Mouse (Mus musculus) hindbrain, embryonic 16.5 days (tissue): Measurements from ENCODE around the gene Sh3bp5l. TPM values are rescaled to one million over a fixed set of nuclear protein-coding genes. Genes with fewer than 3 reads are reported as not detected.
"Not testable (repeated sequence)": the region's sequence is repeated elsewhere in the genome, so short reads cannot be mapped to it uniquely, and the experiment has no call there.

Experiments used
- ATAC-seq: fragments of 200-750 bp; cut with Nextera tagmentation; 2 replicates; pipeline ENCODE4 v1.8.0; 2017; ENCODE audit warnings: moderate TSS enrichment, moderate library complexity
- H3K27ac ChIP-seq: fragments of 300-500 bp; sonication (generic); 2 replicates; pipeline ENCODE4 v1.5.1; 2014; ENCODE audit warnings: low read depth, mild to moderate bottlenecking, control low read depth, low read length, moderate library complexity
- H3K27me3 ChIP-seq: fragments of 300-500 bp; sonication (generic); replicated peaks from 2 replicates; pipeline ENCODE4 v1.6.1; 2014; ENCODE audit warnings: low read length; ENCODE audit not compliant: control insufficient read depth, insufficient read depth
- H3K36me3 ChIP-seq: fragments of 300-500 bp; sonication (generic); 2 replicates; pipeline ENCODE4 v1.6.1; 2014; ENCODE audit warnings: mild to moderate bottlenecking, low read length, moderate library complexity, mixed read lengths; ENCODE audit not compliant: control insufficient read depth, insufficient read depth
- H3K4me1 ChIP-seq: fragments of 300-500 bp; sonication (generic); 2 replicates; pipeline ENCODE4 v1.6.1; 2014; ENCODE audit warnings: low read depth, low read length; ENCODE audit not compliant: control insufficient read depth, insufficient read depth
- H3K4me2 ChIP-seq: fragments of 300-500 bp; sonication (generic); 2 replicates; pipeline ENCODE4 v1.6.1; 2014; ENCODE audit warnings: mild to moderate bottlenecking, low read length, control low read depth, moderate library complexity
- H3K4me3 ChIP-seq: fragments of 300-500 bp; sonication (generic); 2 replicates; pipeline ENCODE4 v1.5.1; 2014; ENCODE audit warnings: mild to moderate bottlenecking, low read length, control low read depth, moderate library complexity
- H3K9ac ChIP-seq: fragments of 300-500 bp; sonication (generic); 2 replicates; pipeline ENCODE4 v1.6.1; 2014; ENCODE audit warnings: low read depth, mild to moderate bottlenecking, control low read depth, low read length, moderate library complexity
- H3K9me3 ChIP-seq: fragments of 300-500 bp; sonication (generic); 2 replicates; pipeline ENCODE4 v1.6.1; 2014; ENCODE audit warnings: mild to moderate bottlenecking, low read length, moderate library complexity; ENCODE audit not compliant: control insufficient read depth
- WGBS: fragments of 180-500 bp; shearing (Covaris S2); extraction: QIAGEN DNeasy Blood & Tissue Kit; methylation state at CpG from one replicate; pipeline ENCODE4 v1.1.7; 2014; 5-methylcytosine and 5-hydroxymethylcytosine counted together
- polyA plus RNA-seq: library from polyadenylated mRNA; unstranded; fragments of >200 nt; fragmentation: Nextera tagmentation; extraction: Ambion mirVana; gene quantifications from 2 replicates; pipeline ENCODE4 v1.2.1, GENCODE M21; 2015

Gene Sh3bp5l
- polyA plus RNA-seq, 1 experiment from 2014 or later: 48.0 TPM

GRCm38 (mm10) chr11:58354927-58355326 lies 24.4 kb downstream of the Sh3bp5l start:
- WGBS: 76% methylated on average over 3 of the region's 3 CpGs
- H3K4me2 ChIP-seq: no peak overlapping the region

GRCm38 (mm10) chr11:58357042-58357441 lies 26.5 kb downstream of the Sh3bp5l start:
- H3K9ac ChIP-seq: no peak overlapping the region
- WGBS: 87% methylated on average over 3 of the region's 3 CpGs
- no peak for ATAC-seq

More at GRCm38 (mm10) chr11:58354927-58355326, 24.4 kb downstream of the Sh3bp5l start:
- no peak overlapping the region for H3K27ac ChIP-seq
- no peaks in the 10 kb centered on the region for H3K9me3 ChIP-seq
- no peak for ATAC-seq
- H3K4me1 ChIP-seq: no peaks in the 10 kb centered on the region
- H3K27me3 ChIP-seq: no peaks in the 10 kb centered on the region
- H3K36me3 ChIP-seq: no peaks in the 10 kb centered on the region
- no peak overlapping the region for H3K4me3 ChIP-seq
- H3K9ac ChIP-seq: no peak overlapping the region

GRCm38 (mm10) chr11:58357844-58358534 lies 27.5 kb downstream of the Sh3bp5l start:
- Histone ChIP-seq H3K4me2 (no peak overlapping the region), H3K36me3 (no peaks in the 10 kb centered on the region), H3K27me3 (no peaks in the 10 kb centered on the region), H3K4me3 (no peak overlapping the region), H3K4me1 (no peaks in the 10 kb centered on the region), H3K27ac (no peak overlapping the region), H3K9ac (no peak overlapping the region), H3K9me3 (no peaks in the 10 kb centered on the region)
- WGBS: 77% methylated on average over 6 of the region's 6 CpGs
- ATAC-seq: no peak

More at GRCm38 (mm10) chr11:58357042-58357441, 26.5 kb downstream of the Sh3bp5l start:
- Histone ChIP-seq H3K4me1 (no peaks in the 10 kb centered on the region), H3K27me3 (no peaks in the 10 kb centered on the region), H3K4me3 (no peak overlapping the region), H3K27ac (no peak overlapping the region), H3K36me3 (no peaks in the 10 kb centered on the region), H3K9me3 (no peaks in the 10 kb centered on the region), H3K4me2 (no peak overlapping the region)

- not testable (repeated sequence) for H3K9ac ChIP-seq, H3K4me2 ChIP-seq, H3K27ac ChIP-seq, H3K4me3 ChIP-seq, ATAC-seq, H3K9me3 ChIP-seq, H3K36me3 ChIP-seq, H3K27me3 ChIP-seq, H3K4me1 ChIP-seq
- WGBS: no CpG with 5 or more reads among the region's 6 CpGs
These were observed 32.0 kb downstream of the Sh3bp5l start for GRCm38 (mm10) chr11:58362562-58362961.

GRCm38 (mm10) chr11:58364454-58364853 lies 33.9 kb downstream of the Sh3bp5l start:
- 66% methylated on average over 3 of the region's 3 CpGs for WGBS
- Histone ChIP-seq H3K9me3 (no peaks in the 10 kb centered on the region), H3K4me2 (no peak overlapping the region), H3K27me3 (no peaks in the 10 kb centered on the region), H3K9ac (no peak overlapping the region), H3K36me3 (no peaks in the 10 kb centered on the region), H3K4me3 (no peak overlapping the region), H3K4me1 (no peaks in the 10 kb centered on the region), H3K27ac (no peak overlapping the region)
- ATAC-seq: no peak

DNA sequence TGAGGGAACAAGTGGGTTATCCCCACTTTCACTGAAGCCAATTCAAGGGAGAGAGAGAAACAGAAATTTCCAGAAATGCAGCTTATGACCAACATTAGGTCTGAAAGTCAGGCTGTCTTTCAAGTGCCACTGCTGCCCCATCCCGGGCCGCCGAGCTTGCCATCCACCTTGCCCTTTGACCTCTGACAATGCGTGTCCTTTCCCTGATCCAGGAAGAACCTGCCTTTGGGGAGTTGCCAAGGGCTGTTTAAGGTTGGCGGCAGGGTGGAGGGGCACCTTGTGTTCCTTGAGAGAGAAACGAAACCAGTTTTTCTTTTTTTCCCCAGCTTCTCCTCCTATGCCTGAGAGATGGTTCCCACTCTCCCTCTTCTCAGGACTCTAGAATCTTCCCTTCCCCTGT lies 35.7 kb downstream of the Sh3bp5l start:
- ATAC-seq, H3K4me3 ChIP-seq, H3K36me3 ChIP-seq, H3K9me3 ChIP-seq, H3K27ac ChIP-seq, H3K9ac ChIP-seq, H3K27me3 ChIP-seq, H3K4me2 ChIP-seq, H3K4me1 ChIP-seq: not testable (repeated sequence)
- no CpG with 5 or more reads among the region's 6 CpGs for WGBS

GRCm38 (mm10) chr11:58377273-58377672 lies 46.7 kb downstream of the Sh3bp5l start:
- 94% methylated on average over 2 of the region's 2 CpGs for WGBS
- Histone ChIP-seq H3K4me2 (no peak overlapping the region), H3K9ac (no peak overlapping the region), H3K36me3 (no peaks in the 10 kb centered on the region), H3K27me3 (no peaks in the 10 kb centered on the region), H3K4me3 (no peak overlapping the region), H3K27ac (no peak overlapping the region), H3K9me3 (no peaks in the 10 kb centered on the region), H3K4me1 (no peaks in the 10 kb centered on the region)
- ATAC-seq: no peak

GRCm38 (mm10) chr11:58377686-58378085 lies 47.2 kb downstream of the Sh3bp5l start:
- Histone ChIP-seq H3K9me3 (no peaks in the 10 kb centered on the region), H3K4me2 (no peak overlapping the region), H3K4me1 (no peaks in the 10 kb centered on the region), H3K9ac (no peak overlapping the region), H3K4me3 (no peak overlapping the region), H3K27ac (no peak overlapping the region), H3K36me3 (no peaks in the 10 kb centered on the region), H3K27me3 (no peaks in the 10 kb centered on the region)
- no peak for ATAC-seq
- WGBS: 79% methylated on average over 1 of the region's 1 CpGs

DNA sequence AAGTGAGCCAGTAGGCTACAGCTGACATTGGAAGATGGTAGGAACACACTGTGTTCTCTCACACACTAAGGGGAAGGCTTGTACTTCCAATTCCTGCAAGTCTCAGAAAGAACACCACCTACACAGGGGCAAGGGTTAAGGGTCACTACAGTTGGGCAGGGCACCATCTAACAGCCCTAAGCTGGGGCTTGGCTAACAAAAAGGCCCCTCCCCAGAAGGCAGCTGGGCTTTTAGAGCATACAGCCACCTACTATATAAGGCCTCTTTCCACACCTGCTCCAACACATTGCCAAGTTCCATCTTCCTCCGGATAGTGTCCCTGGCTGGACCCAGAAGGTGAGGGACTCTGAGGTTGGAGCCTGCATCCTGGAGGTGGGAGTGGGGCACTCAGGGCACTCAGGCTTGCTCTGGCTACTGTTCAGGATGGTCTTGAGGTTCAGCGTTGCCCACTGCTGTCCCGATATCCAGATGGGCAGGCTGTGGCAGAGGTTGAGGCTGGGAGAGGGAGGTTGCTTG lies 48.3 kb downstream of the Sh3bp5l start, which contains the start of gene Lypd8:
Gene Lypd8 (plus strand): TSS at position 281 of the 516 bp plus-strand sequence.
- Histone ChIP-seq H3K27me3 (no peaks in the 10 kb centered on the region), H3K36me3 (no peaks in the 10 kb centered on the region), H3K27ac (no peak within 1 kb of the TSS), H3K4me1 (no peaks in the 10 kb centered on the region), H3K4me3 (no peak within 1 kb of the TSS), H3K9me3 (no peaks in the 10 kb centered on the region), H3K9ac (no peak within 1 kb of the TSS), H3K4me2 (no peak within 1 kb of the TSS)
- WGBS: 93% methylated on average over 3 of the region's 3 CpGs
- no peak for ATAC-seq
